Mouse (Mus musculus) monocyte, adult 5-6 weeks (primary cell): Measurements from ENCODE around the gene Map2k5. TPM values are rescaled to one million over a fixed set of nuclear protein-coding genes. Genes with fewer than 3 reads are reported as not detected.

Experiments used
- ATAC-seq: fragments of 153-309, 156-312 bp; replicated peaks from 2 replicates; pipeline ENCODE4 v1.8.0; 2017; ENCODE audit warnings: mild to moderate bottlenecking; ENCODE audit not compliant: low TSS enrichment, insufficient number of reproducible peaks, severe bottlenecking, poor library complexity, low FRiP score
- total RNA-seq: library from RNA; stranded (forward); fragments of 200-1000, 200-491, 200-594 nt; gene quantifications from 3 replicates; pipeline ENCODE4 v1.2.3, GENCODE M21; 2017

Gene Map2k5
- total RNA-seq = 13.9 to 27.5 TPM (median 18.0 TPM) in 3 replicates

DNA sequence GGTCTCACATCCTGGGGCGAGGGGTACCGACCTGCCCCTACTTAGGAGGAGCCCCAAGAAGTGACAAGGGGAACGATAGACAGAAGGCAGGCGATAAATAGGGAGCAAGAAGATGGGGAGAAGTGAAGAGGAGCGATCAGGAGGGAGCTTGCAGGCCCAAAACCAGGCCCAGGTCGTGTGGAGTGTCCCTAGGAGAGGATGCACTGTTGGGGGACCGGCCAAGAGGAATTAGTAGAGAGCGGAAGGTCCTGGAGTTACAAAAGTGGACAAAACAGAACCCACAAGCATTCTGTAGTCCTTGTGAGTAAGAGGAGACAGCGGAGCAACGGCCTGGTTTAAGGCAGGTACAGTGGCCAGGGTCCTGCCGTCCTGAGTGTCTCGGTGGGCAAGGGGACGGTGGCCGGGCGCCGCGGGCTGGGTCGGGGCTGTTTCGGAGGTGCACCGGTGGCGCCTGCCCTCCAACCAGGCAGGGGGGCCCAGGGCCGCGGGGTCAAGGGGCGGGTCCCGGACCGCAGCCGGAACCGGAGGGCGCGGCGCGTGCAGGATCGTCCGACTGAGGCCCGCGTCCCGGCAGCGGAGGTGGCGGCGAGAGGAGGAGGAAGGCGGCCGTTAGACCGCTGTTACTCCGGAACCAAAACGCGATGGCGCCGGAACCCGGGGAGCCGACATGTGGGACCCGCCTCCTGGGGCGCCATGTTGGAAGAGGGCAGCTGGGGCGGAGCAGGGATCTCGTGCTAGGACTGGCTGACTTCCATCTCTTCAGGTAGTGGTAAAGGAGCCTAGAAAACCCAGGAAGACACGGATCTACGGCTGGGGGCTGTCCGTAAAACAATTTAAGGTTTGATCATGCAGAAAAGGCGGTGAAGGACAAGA, at the start of gene Map2k5:
Map2k5 (minus strand) TSS at position 633 of the 873 bp plus-strand sequence.
- peak; percentile 98 for ATAC-seq

- no peak for ATAC-seq
Measured at GRCm38 (mm10) chr9:63421096-63421736, 43.5 kb upstream of the Map2k5 start.

GRCm38 (mm10) chr9:63420396-63420795, 42.7 kb upstream of the Map2k5 start:
- ATAC-seq = no peak

- ATAC-seq = no peak
Measured at GRCm38 (mm10) chr9:63400176-63400575, 22.5 kb upstream of the Map2k5 start.

- ATAC-seq = peak; percentile 62
Measured at GRCm38 (mm10) chr9:63399463-63399815, 21.7 kb upstream of the Map2k5 start.

GRCm38 (mm10) chr9:63398611-63399462, 21.1 kb upstream of the Map2k5 start, which contains the start of gene 2300009A05Rik:
Gene 2300009A05Rik, minus strand, starts transcription at chr9:63399246.
- peak; percentile 92 for ATAC-seq

DNA sequence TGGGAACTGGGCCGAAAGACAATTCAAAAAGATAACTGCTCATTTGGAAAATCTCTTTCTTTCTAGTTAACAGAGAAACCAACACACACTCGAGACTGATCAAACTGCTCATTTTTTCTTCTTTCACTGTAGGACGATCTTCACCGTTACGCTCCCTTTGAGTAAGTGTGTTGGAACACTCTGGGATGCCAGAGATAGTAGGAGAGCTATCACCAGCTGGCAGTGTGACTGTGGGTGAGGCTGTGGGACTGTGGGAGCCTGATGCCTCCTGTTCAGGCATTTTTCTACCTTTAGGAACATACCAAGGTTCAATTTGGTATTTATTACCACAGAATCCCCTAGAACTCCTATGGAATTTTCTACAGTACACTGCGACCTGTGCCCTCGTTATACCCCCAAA, 17.9 kb upstream of the Map2k5 start:
- no peak for ATAC-seq

- no peak for ATAC-seq
Measured at GRCm38 (mm10) chr9:63391307-63391706, 13.6 kb upstream of the Map2k5 start.

DNA sequence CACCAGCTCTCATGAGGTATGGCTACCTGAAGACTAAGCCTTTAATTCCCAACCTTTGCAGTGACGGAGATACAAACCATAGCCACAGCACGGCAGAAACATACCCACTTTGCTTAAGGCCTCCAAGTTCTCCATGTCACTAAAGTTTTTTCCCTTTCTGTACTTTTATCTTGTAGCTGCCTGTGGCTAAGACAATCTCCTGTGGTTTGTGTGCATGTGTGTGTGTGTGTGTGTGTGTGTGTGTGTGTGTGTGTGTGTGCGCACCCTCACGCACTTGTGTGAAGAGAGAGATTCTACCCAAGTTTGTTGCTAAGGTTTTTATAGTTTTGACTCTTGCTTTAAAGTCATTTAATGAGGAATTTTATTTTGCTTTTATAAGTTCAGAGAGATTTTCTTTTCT, 5.1 kb upstream of the Map2k5 start:
- ATAC-seq = no peak

DNA sequence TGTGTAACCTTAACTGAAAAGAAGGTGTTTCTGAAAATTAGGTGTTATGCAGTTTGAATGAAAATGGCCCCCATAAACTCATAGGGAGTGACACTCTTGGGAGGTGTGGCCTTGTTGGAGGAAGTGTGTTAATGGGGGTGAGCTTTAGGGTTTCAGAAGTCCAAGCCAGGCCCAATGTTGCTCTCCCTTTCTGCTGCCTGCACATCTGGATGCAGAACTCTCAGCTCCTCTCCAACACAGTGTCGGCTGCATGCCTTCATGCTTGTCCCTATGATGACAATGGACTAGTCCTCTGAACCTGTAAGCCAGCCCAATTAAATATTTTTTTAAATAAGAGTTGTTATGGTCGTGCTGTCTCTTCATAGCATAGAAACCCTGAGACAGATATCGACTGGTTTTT, 2.6 kb upstream of the Map2k5 start:
- ATAC-seq = no peak

- ATAC-seq = no peak
Measured at GRCm38 (mm10) chr9:63378174-63378573, 472 bp upstream of the Map2k5 start.

GRCm38 (mm10) chr9:63373315-63373714, 4.4 kb downstream of the Map2k5 start:
- no peak for ATAC-seq

DNA sequence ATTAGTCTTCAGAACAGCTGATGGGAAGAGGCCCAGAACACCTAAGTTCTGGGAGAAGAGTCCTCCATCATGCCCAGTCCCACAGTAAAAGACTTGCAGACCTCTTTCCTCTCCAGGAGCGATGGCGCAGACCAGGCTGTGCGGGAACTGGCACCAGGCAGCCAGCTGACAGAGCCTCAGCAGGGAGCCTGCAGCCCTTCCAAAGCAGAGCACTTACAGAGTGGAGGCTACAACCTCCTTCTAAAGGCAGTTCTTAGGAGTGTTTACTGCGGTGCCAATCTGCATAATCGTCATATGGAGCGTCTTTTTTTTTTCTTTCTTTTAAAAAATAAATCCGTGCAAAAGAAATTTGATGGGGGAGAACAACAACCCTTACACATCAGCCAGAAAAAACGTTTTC, 5.2 kb downstream of the Map2k5 start:
- ATAC-seq = no peak

DNA sequence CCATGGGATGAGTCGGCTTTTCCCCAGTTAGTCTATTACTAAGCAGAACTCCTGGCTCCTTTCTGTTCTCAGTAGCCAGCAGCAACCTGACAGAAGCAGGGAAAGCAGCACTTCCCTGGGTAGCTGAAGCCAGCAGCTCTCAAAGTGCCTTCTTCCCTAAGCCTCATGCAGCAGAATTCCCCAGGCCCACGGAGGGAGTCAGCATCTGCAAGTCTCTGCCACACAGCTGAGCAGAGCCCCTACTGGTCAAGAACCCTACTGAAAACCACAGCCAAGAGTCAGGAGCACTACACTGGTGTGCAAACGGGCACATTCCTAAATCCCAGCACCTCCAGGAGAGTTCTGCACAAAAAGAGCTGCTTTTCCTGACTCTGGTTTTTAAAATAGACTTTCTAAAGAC, 17.3 kb downstream of the Map2k5 start:
- ATAC-seq = no peak

DNA sequence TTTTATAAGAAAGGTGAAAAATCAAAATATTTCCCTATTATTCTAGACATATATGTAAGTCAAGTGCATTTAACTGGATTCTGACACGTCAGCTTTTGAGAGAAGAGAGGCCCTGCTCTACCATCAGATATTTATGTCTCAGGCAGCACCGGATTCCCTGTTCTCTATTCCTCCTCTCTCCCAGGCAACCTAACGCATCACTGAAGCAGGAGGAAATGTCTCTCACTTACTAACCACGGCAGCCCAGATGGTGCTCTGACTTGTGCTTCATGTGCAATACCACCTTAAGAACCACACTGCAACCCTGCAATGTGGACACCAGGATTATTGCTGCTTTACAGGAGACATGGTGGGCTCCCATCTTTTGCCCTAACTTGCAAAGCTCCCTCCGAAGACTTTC, 18.7 kb downstream of the Map2k5 start:
- no peak for ATAC-seq

DNA sequence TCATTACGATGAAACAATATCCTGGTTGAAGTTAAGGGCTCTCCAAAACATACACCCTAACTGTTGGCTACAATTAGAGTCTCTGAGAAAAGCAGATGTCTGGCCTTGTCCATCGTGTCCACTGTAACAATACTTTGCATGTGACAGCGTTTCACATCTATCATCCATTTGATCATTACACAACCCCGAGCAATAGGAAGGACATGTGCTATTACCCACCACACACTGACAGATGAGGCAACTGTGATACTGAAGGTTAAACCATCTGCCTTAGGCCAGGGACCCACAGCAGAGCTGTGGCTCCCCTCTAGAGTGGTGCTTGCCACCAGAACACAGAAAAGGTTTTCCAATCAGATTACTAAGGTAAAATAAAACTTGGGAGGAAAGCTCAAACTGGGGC, 21.0 kb downstream of the Map2k5 start:
- ATAC-seq = no peak

GRCm38 (mm10) chr9:63356278-63356677, 21.4 kb downstream of the Map2k5 start:
- no peak for ATAC-seq

DNA sequence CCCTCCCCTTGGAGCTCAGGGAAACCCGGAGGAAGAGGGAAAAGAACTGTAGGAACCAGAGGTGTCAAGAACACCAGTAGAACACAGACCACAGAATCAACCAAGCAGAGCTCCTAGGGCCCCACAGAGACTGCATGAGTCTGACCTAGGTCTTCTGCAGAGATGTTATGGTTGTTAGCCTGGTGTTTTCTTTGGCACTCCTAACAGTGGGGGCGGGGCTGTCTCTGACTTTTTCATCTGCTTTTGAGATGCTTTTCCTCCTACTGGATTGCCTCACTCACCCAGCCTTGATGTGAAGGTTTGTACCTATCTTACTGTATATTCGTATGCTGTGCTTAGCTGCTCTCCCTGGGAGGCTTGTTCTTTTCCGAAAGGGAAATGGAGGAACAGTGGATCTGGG, 23.5 kb downstream of the Map2k5 start:
- no peak for ATAC-seq

GRCm38 (mm10) chr9:63350030-63350429, 27.7 kb downstream of the Map2k5 start:
- no peak for ATAC-seq
